Mouse (Mus musculus) MEL (cell line): Measurements from ENCODE around the gene Chchd2. TPM values are rescaled to one million over a fixed set of nuclear protein-coding genes. Genes with fewer than 3 reads are reported as not detected.

ENCODE experiments used
- DNase-seq: peaks from one replicate; pipeline ENCODE4 v3.0.0; 2011; ENCODE audit warnings: low read depth, low spot score
- H3K27ac ChIP-seq: 2 replicates; pipeline ENCODE4 v1.5.1; 2012; ENCODE audit warnings: low read depth, mild to moderate bottlenecking, control low read depth, low read length, moderate library complexity; ENCODE audit not compliant: control insufficient read depth
- H3K27me3 ChIP-seq, 2 experiments: fragments of 150-350 bp in 1 of 2; sonication (generic) in 1 of 2; 2 replicates each; pipeline ENCODE4 v1.6.1; 2012; ENCODE audit warnings: low read length in 2 of 2, mild to moderate bottlenecking in 2 of 2, improper control_type of control experiment in 1 of 2, moderate library complexity in 1 of 2; ENCODE audit not compliant: insufficient read depth in 2 of 2, control insufficient read depth in 1 of 2
- H3K36me3 ChIP-seq, 2 experiments: 2 replicates each; pipeline ENCODE4 v1.6.1; 2012 to 2014; ENCODE audit warnings: low read length in 2 of 2, improper control_type of control experiment in 1 of 2, inconsistent platforms in 1 of 2, mild to moderate bottlenecking in 1 of 2; ENCODE audit not compliant: insufficient read depth in 2 of 2, control insufficient read depth in 1 of 2
- H3K4me1 ChIP-seq, 2 experiments: fragments of 150-350 bp in 1 of 2; sonication (generic) in 1 of 2; 2 replicates each; pipeline ENCODE4 v1.6.1; 2012; ENCODE audit warnings: low read length in 2 of 2, improper control_type of control experiment in 1 of 2, mild to moderate bottlenecking in 1 of 2; ENCODE audit not compliant: insufficient read depth in 2 of 2, control insufficient read depth in 1 of 2
- H3K4me3 ChIP-seq, 2 experiments: fragments of 150-350 bp in 1 of 2; sonication (generic) in 1 of 2; 2 replicates each; pipeline ENCODE4 v1.5.1; 2012; ENCODE audit warnings: low read depth in 2 of 2, low read length in 2 of 2, mild to moderate bottlenecking in 2 of 2, moderate library complexity in 2 of 2, control low read depth in 1 of 2, improper control_type of control experiment in 1 of 2; ENCODE audit not compliant: control insufficient read depth in 1 of 2, insufficient read depth in 1 of 2
- H3K79me2 ChIP-seq: 2 replicates; pipeline ENCODE4 v1.6.1; 2012; ENCODE audit warnings: mild to moderate bottlenecking, low read length, moderate library complexity; ENCODE audit not compliant: control insufficient read depth, poor library complexity, insufficient read depth
- H3K9ac ChIP-seq: 2 replicates; pipeline ENCODE4 v1.6.1; 2012; ENCODE audit warnings: low read depth, mild to moderate bottlenecking, control low read depth, low read length, moderate library complexity; ENCODE audit not compliant: control insufficient read depth, poor library complexity, severe bottlenecking
- H3K9me3 ChIP-seq: fragments of 150-350 bp; sonication (generic); replicated peaks from 2 replicates; pipeline ENCODE4 v1.6.1; 2012; ENCODE audit warnings: mild to moderate bottlenecking, low read length, improper control_type of control experiment, moderate library complexity; ENCODE audit not compliant: insufficient read depth
- CHD1 ChIP-seq: IDR thresholded peaks from 2 replicates; pipeline ENCODE4 v1.6.1; 2012; ENCODE audit warnings: low read depth, mild to moderate bottlenecking, inconsistent platforms, low read length, improper control_type of control experiment
- CTCF ChIP-seq, 3 experiments: IDR thresholded peaks in 2 of 3; conservative IDR thresholded peaks in 1 of 3; 2 replicates each; pipeline ENCODE4 v1.5.1; 2011 to 2012; ENCODE audit warnings: low read length in 3 of 3, low read depth in 2 of 3, mild to moderate bottlenecking in 2 of 3, improper control_type of control experiment in 1 of 3, inconsistent platforms in 1 of 3, mixed read lengths in 1 of 3, moderate library complexity in 1 of 3; ENCODE audit not compliant: control insufficient read depth in 1 of 3, insufficient read depth in 1 of 3, poor library complexity in 1 of 3, severe bottlenecking in 1 of 3
- EP300 ChIP-seq, 2 experiments: IDR thresholded peaks; 2 replicates each; pipeline ENCODE4 v1.6.1; 2011; ENCODE audit warnings: improper control_type of control experiment in 2 of 2, low read length in 2 of 2, low read depth in 1 of 2, mild to moderate bottlenecking in 1 of 2
- KAT2A ChIP-seq: conservative IDR thresholded peaks from 2 replicates; pipeline ENCODE4 v1.6.1; 2012; ENCODE audit warnings: low read depth, low read length, improper control_type of control experiment, inconsistent platforms
- MAFK ChIP-seq: IDR thresholded peaks from 2 replicates; pipeline ENCODE4 v1.6.1; 2011; ENCODE audit warnings: low read depth, mild to moderate bottlenecking, low read length, improper control_type of control experiment, borderline replicate concordance
- MAZ ChIP-seq: IDR thresholded peaks from 2 replicates; pipeline ENCODE4 v1.6.1; 2012; ENCODE audit warnings: low read depth, mild to moderate bottlenecking, inconsistent platforms, low read length, improper control_type of control experiment
- MEF2A ChIP-seq: IDR thresholded peaks from 2 replicates; pipeline ENCODE4 v1.6.1; 2014; ENCODE audit warnings: low read depth, mild to moderate bottlenecking, inconsistent platforms, low read length, improper control_type of control experiment; ENCODE audit not compliant: poor library complexity, insufficient replicate concordance, severe bottlenecking; ENCODE audit errors: extremely low read depth
- MYB ChIP-seq: IDR thresholded peaks from 2 replicates; pipeline ENCODE4 v1.6.1; 2011; ENCODE audit warnings: mild to moderate bottlenecking, low read depth, low read length, improper control_type of control experiment
- MYC ChIP-seq: IDR thresholded peaks from 2 replicates; pipeline ENCODE4 v1.6.1; 2011; ENCODE audit warnings: low read depth, mild to moderate bottlenecking, low read length, improper control_type of control experiment, moderate library complexity
- NRF1 ChIP-seq: IDR thresholded peaks from 2 replicates; pipeline ENCODE4 v1.6.1; 2014; ENCODE audit warnings: low read depth, mild to moderate bottlenecking, inconsistent platforms, low read length, improper control_type of control experiment, moderate library complexity; ENCODE audit not compliant: poor library complexity, insufficient read depth, severe bottlenecking
- RCOR1 ChIP-seq: IDR thresholded peaks from 2 replicates; pipeline ENCODE4 v1.6.1; 2012; ENCODE audit warnings: low read depth, mild to moderate bottlenecking, inconsistent platforms, low read length, improper control_type of control experiment
- SMC3 ChIP-seq: IDR thresholded peaks from 2 replicates; pipeline ENCODE4 v1.6.1; 2011; ENCODE audit warnings: low read depth, low read length, improper control_type of control experiment
- UBTF ChIP-seq: IDR thresholded peaks from 2 replicates; pipeline ENCODE4 v1.6.1; 2012; ENCODE audit warnings: low read depth, mild to moderate bottlenecking, inconsistent platforms, low read length, improper control_type of control experiment, moderate library complexity, borderline replicate concordance; ENCODE audit not compliant: insufficient read depth
- USF1 ChIP-seq: IDR thresholded peaks from 2 replicates; pipeline ENCODE4 v1.6.1; 2014; ENCODE audit warnings: low read depth, mild to moderate bottlenecking, inconsistent platforms, low read length, improper control_type of control experiment, moderate library complexity
- ZC3H11A ChIP-seq: IDR thresholded peaks from 2 replicates; pipeline ENCODE4 v1.6.1; 2012; ENCODE audit warnings: low read depth, mild to moderate bottlenecking, inconsistent platforms, low read length, improper control_type of control experiment
- ZKSCAN1 ChIP-seq: IDR thresholded peaks from 2 replicates; pipeline ENCODE4 v1.6.1; 2012; ENCODE audit warnings: low read depth, mild to moderate bottlenecking, inconsistent platforms, low read length, improper control_type of control experiment, moderate library complexity
- polyA plus RNA-seq, 2 experiments: library from polyadenylated mRNA; stranded (reverse) in 1 of 2; unstranded in 1 of 2; fragments of >175 nt in 1 of 2; fragments of >200 nt in 1 of 2; gene quantifications; 2 replicates each; pipeline versions ENCODE4 v1.2.1 to v1.2.4; 2012; ENCODE audit warnings: low replicate concordance in 2 of 2, low read depth in 1 of 2; ENCODE audit not compliant: insufficient read length in 2 of 2, insufficient read depth in 1 of 2, missing spikeins in 1 of 2
- total RNA-seq: library from RNA; depleted of rRNA; stranded (reverse); fragments of 300-350 nt; gene quantifications from 2 replicates; pipeline ENCODE4 v1.2.3, GENCODE M21; 2012

Gene Chchd2
- total and polyA plus RNA-seq, 3 experiments, result 588 to 951 TPM; not detected in 1

DNA sequence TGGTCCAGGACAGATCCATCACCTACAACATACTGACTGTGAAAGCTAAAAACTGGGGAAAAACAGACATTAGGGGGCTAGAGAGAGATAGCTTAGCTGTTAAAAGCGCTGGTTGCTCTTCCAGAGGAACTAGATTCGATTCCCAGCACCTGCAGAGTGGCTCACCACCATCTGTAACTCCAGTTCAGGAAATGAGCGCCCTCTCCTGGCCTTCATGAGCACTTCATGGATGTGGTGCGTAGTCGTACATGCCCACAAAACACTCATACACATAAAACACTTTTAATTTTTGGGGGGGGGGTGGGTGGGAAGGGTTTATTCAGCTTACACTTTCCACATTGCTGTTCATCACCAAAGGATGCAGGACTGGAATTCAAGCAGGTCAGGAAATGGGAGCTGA is 30.9 kb downstream of the Chchd2 start:
- H3K4me3 ChIP-seq, result no peak overlapping the region
- peak; percentile 56 for DNase-seq
- H3K27ac ChIP-seq, result no peak overlapping the region
- H3K36me3 ChIP-seq, result peaks cover 0 to 2% of the 10 kb centered on the region in 2 experiments; a peak in 1 of 4 replicates
- no peak overlapping the region for H3K9ac ChIP-seq
- H3K4me1 ChIP-seq, result no peaks in the 10 kb centered on the region
- no peaks in the 10 kb centered on the region for H3K79me2 ChIP-seq
- no peaks in the 10 kb centered on the region for H3K27me3 ChIP-seq
- no peaks in the 10 kb centered on the region for H3K9me3 ChIP-seq
- TF ChIP-seq SMC3, result no peak
- peak; percentile 39 to 53 (median 41); a peak in 5 of 6 replicates for TF ChIP-seq CTCF (IDR thresholded peaks at IDR 0.05 in 2 of 3, conservative IDR thresholded peaks at IDR 0.05 in 1 of 3; ENCODE audit: control insufficient read depth in 1 of 3, insufficient read depth in 1 of 3, low read depth in 2 of 3, low read length in 3 of 3, poor library complexity in 1 of 3, severe bottlenecking in 1 of 3)

- no peaks in the 10 kb centered on the region for H3K79me2 ChIP-seq
- no peaks in the 10 kb centered on the region for H3K9me3 ChIP-seq
- TF ChIP-seq UBTF, result no peak
- TF ChIP-seq CTCF (IDR thresholded peaks at IDR 0.05 in 2 of 3, conservative IDR thresholded peaks at IDR 0.05 in 1 of 3; ENCODE audit: control insufficient read depth in 1 of 3, insufficient read depth in 1 of 3, low read depth in 2 of 3, low read length in 3 of 3, poor library complexity in 1 of 3, severe bottlenecking in 1 of 3), result 0 out of 6 replicates have a peak, but pooled peaks of 1 of the 3 experiments have one; percentile 15
- no peak for TF ChIP-seq NRF1
- TF ChIP-seq CHD1, result no peak
- TF ChIP-seq, all 39 proteins: peak for 1
- H3K9ac ChIP-seq, result no peak overlapping the region
- no peak for DNase-seq
- H3K4me3 ChIP-seq, result no peak overlapping the region
- H3K4me1 ChIP-seq, result no peaks in the 10 kb centered on the region
- H3K27me3 ChIP-seq, result no peaks in the 10 kb centered on the region
- peaks cover 0 to 2% of the 10 kb centered on the region in 2 experiments; a peak in 2 of 4 replicates for H3K36me3 ChIP-seq
- no peak overlapping the region for H3K27ac ChIP-seq
Observed at GRCm38 (mm10) chr5:129855163-129855562, 32.1 kb downstream of the Chchd2 start.

- Histone ChIP-seq H3K27me3 (no peaks in the 10 kb centered on the region), H3K4me3 (peak overlapping the region; percentile 77 to 78), H3K36me3 (peaks cover 16 to 19% of the 10 kb centered on the region in 2 experiments)
- TF ChIP-seq MAFK, result no peak
- TF ChIP-seq UBTF, result no peak
- TF ChIP-seq KAT2A, result no peak
- no peak for TF ChIP-seq CTCF (IDR thresholded peaks at IDR 0.05 in 2 of 3, conservative IDR thresholded peaks at IDR 0.05 in 1 of 3; ENCODE audit: control insufficient read depth in 1 of 3, insufficient read depth in 1 of 3, low read depth in 2 of 3, low read length in 3 of 3, poor library complexity in 1 of 3, severe bottlenecking in 1 of 3)
- no peak for TF ChIP-seq NRF1
- no peak for TF ChIP-seq MYB
- no peak for TF ChIP-seq MEF2A
- no peak for TF ChIP-seq MYC
- no peak for TF ChIP-seq RCOR1
- no peak for TF ChIP-seq ZKSCAN1
- TF ChIP-seq MAZ, result no peak
- TF ChIP-seq EP300 (IDR thresholded peaks at IDR 0.05; ENCODE audit: low read depth in 1 of 2, low read length in 2 of 2), result no peak
- no peak for TF ChIP-seq ZC3H11A
- TF ChIP-seq USF1, result no peak
- TF ChIP-seq, all 39 proteins: peak for 0
- Histone ChIP-seq H3K9ac (peak overlapping the region; percentile 87), H3K79me2 (peaks cover 18% of the 10 kb centered on the region), H3K27ac (peak overlapping the region; percentile 81), H3K4me1 (peaks cover 2 to 13% of the 10 kb centered on the region in 2 experiments; a peak in 2 of 4 replicates), H3K9me3 (no peaks in the 10 kb centered on the region)
- DNase-seq, result peak; percentile 63
Observed at GRCm38 (mm10) chr5:129847558-129847820, 39.8 kb downstream of the Chchd2 start.
